Mouse (Mus musculus) brain, embryonic 18.5 days (tissue): ENCODE data around the gene Gfap.

Experiments used
- DNase-seq: peaks from one replicate; pipeline ENCODE4 v3.0.0-alpha.2; 2012; ENCODE audit warnings: low read depth, low spot score

The Gfap gene

DNA sequence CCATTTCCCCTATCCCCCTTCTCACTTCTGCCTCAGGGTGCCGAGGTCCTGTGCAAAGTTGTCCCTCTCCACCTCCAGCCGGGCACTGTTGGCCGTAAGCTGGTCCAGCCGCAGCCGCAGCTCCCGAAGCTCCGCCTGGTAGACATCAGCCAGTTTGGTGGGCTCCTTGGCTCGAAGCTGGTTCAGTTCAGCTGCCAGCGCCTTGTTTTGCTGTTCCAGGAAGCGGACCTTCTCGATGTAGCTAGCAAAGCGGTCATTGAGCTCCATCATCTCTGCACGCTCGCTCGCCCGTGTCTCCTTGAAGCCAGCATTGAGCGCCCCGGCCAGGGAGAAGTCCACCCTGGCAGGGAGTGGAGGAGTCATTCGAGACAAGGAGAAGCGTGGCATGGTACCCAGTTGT lies 4.1 kb downstream of the Gfap start:
- no peak for DNase-seq

GRCm38 (mm10) chr11:102895779-102896178 lies 4.9 kb downstream of the Gfap start:
- DNase-seq: no peak

DNA sequence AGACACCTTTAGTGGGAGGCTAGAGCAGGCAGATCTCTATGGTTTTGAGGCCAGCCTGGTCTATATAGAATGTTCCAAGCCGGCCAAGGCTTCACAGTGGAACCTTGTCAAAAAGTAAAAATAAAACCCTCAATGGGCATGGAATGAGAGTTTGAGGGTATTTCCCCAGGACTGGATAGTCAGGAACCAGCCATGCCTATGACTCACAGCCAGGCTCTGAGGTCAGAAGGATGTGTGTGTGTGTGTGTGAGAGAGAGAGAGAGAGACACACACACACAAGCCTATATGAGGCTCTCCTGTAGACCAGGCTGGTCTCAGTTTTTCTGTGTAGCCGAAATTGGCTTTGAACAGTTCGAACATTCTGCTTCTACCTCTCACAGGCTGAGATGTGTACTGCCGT lies 6.0 kb downstream of the Gfap start:
- no peak for DNase-seq

DNA sequence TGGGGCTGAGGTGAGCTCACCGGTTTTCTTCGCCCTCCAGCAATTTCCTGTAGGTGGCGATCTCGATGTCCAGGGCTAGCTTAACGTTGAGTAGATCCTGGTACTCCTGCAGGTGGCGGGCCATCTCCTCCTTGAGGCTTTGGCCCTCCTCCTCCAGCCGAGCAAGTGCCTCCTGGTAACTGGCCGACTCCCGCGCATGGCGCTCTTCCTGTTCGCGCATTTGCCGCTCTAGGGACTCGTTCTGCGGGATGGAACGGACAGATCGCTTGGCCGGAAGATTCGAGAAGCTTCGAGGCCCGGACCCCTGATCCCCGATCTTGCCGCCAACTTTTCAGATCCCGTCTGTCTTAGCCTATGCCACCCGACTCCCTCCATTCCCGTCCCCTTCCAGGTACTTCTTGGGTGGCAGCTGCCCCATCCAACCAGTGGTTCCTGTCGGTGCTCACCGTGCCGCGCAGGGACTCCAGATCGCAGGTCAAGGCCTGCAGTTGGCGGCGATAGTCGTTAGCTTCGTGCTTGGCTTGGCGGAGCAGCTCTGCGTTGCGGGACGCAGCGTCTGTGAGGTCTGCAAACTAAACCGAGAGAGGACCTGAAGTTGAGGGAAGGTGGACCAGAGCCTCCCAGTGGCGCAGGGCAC lies 7.6 kb downstream of the Gfap start:
- DNase-seq: no peak

DNA sequence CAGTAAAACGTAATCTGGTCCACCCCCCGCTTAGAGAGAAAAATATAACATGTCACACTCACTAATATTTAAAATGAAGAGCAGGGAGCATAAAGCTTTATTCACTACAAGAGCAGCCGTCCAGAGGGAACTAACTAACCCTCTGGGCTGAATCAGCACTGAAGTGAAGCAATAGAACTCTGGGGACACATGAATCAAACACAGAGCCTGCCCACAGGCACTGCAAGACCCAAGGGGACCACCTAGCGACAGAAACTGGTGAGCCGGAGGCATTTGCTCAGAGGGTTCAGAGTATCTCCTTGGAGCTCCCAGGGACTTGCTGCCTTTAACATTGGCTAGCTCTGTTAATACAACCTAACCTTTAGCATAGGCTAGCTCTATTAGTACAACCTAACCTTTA lies 10.6 kb downstream of the Gfap start:
- no peak for DNase-seq

DNA sequence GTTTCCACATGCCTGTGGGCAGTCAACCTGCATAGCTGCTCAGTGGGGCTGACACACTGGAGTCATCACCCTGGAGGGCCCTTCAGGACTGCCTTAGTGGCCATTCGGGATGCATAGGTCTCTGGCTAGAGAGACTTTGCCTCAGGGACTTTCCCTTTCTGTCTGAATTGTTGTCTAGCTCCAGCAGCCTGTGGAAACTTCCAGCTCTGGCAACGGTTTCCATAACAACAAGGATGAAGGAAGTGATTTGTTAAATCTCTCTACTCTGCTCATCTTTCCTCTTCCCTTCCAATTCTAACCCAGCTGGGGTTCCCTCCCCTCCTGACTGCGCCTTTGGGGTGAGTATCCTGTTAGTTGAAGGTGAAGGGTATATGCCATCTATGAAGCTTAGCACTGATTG lies 12.6 kb downstream of the Gfap start:
- DNase-seq: no peak

DNA sequence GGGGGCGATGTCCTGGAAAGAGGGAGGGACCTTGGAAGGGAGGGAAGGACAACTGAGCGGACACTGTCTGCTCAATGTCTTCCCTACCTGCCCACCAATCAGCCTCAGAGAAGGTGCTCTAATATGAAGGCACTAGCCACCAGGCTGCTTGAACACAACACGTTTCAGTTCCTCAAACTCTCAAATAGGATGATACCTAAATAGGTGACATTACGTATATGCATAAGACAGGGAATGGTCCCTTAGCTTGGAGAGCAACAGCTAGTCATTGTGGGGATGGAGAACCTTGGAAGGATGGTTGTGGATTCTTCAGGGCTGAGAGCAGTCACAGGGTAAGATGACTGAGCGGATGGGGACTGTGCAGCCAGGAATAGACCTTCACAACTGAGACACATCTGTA lies 13.3 kb downstream of the Gfap start:
- no peak for DNase-seq

GRCm38 (mm10) chr11:102884616-102885219 lies 16.0 kb downstream of the Gfap start, which contains the start of gene Fam187a:
TSS of gene Fam187a (plus strand) at chr11:102885169.
- no peak for DNase-seq

- no peak for DNase-seq
These were observed 19.2 kb downstream of the Gfap start for GRCm38 (mm10) chr11:102881314-102882198.

DNA sequence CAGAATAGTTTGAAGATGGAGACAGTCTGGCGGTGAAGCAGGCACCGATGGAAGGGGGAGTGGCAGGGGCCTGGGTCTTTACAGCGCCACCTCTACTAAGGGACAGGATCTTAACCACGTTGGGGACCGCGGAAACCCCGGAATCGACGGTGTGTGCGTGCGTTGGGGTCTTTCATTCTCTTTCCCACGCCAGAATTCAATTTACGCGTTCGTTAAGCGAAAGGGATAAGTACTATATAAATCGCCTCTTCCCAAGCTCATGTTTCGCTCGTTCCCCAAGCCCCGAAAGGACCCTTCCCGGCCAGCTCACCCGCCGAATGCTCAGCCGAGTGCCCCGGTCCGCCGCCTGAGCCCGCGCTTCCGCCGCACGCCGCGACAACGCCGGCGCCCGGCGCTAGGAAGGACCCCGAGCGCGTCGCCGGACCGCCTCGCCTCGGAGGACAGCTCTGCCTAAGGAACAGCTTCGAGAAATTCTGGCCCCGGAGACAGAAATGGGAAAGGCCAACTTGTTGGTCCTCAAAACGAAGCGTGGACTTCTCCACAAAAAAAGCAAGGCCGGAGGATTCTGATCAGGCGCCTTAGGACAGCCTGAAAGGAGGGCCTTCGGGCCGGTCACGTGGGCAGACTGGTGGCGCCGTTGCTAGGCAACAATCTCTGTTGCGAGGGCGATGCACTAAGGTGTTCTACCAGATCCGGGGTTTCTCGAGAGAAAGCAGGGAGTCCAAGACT lies 20.0 kb downstream of the Gfap start, which contains the start of the genes Eftud2 and Ccdc103:
Eftud2 (minus strand) TSS at position 401 of the 729 bp plus-strand sequence.
Ccdc103 (plus strand) TSS at position 620 of the 729 bp plus-strand sequence.
- DNase-seq: peak; percentile 83

- no peak for DNase-seq
These were observed 21.2 kb downstream of the Gfap start for GRCm38 (mm10) chr11:102879558-102879957.

DNA sequence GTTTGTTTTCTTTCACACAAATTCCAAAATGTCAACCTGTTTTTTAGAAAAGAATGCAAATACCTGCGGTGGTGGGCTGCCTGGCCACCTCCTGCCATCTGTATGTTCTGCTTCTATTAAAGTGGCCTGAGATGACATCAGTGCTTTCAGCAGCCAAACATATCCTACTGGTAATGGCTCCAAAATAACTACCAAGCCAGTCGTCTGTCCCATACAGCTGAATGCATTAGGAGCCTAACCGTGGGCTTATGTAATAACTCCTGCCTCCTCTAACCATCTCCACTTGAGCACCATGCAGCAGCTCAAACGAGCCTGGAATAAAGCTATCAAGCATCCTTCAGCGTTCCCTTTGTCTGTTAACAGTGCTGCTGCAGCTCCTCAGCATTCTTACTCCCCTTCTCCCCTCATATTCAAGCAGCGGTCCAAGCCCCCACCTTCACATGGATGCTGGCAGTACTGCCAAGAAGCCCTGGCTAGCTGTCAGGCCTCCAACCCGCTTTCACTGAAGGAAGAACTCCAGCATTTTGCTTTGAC lies 25.8 kb downstream of the Gfap start:
- no peak for DNase-seq

GRCm38 (mm10) chr11:102864272-102864671 lies 36.4 kb downstream of the Gfap start:
- DNase-seq: peak; percentile 66

DNA sequence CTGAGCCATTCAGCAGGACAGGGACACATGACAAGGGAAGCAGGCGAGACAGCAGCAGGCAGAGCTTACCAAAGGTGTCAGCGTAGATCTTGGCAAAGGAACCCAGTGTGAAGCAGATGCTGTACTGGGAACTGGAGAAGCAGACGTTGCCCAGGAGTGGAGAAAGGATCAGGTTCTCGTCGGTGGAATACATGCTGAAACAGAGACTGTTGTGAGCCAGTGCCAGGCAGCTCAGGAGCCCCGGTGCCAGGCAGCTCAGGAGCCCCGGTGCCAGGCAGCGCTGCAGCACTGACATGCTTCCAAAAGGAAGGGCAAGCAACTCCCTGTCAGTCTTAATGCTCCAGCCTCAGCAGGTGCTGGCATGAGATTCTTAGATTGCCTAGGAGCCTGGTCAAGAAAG lies 40.8 kb downstream of the Gfap start:
- DNase-seq: no peak

DNA sequence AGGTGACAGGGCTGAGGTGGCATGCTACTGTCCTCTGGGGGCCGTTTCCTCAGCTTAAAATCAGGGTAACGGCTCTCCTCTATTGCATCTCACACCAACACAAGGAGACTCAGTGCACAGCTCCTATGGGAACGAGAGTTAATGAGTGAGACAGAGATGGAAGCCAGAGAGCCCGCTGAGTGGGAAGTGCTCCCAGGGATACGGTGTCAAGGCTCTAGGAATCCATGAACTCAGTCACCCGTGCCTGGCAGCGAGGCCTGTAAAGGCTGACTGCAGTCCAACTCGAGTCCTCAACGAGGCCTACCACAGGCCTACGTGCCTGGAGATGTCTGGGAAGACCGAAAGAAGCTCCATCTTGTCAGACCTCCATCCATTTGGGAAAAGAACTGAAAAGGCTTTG lies 41.8 kb downstream of the Gfap start:
- no peak for DNase-seq

GRCm38 (mm10) chr11:102855941-102856340 lies 44.8 kb downstream of the Gfap start:
- no peak for DNase-seq

DNA sequence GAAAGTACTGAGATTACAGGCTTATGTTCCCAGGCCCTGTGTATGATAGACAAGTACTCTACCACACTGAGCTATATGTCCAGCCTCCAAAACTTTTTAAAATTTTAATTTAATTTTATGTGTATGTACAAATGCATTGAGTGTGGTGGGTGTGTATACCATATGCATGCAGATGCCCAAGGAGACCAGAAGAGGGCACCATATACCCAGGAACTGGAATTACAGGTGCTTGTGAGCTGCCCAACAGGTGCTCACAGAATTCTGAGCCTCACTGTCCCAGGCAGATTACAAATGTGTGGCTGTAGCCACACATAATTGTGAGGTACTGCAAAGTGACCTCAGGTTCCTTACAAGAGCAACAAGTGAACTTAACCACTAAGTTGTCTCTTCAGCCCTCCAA lies 47.0 kb downstream of the Gfap start:
- no peak for DNase-seq

DNA sequence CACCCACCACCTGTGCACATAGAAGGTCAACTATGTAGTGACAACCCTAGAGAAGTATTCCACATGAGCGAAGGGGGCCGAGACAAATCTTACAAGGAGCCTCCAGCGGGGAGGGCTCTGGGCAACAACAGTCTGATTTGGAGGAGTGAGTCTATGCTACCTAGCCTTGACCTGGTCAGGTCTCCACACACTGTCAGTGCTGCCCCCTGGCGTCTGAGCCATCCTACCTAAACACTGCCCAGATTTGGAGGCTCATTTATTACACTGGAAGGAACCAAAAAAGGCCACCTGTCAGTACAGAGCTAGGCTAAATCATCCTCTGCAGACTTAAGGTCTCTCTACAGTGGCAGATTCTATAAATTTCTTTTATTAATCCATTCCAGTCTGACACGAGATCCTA lies 48.8 kb downstream of the Gfap start:
- no peak for DNase-seq

- no peak for DNase-seq
These were observed 54.8 kb downstream of the Gfap start for GRCm38 (mm10) chr11:102845926-102846325.

- DNase-seq: no peak
These were observed 62.0 kb downstream of the Gfap start for GRCm38 (mm10) chr11:102838616-102839150.

DNA sequence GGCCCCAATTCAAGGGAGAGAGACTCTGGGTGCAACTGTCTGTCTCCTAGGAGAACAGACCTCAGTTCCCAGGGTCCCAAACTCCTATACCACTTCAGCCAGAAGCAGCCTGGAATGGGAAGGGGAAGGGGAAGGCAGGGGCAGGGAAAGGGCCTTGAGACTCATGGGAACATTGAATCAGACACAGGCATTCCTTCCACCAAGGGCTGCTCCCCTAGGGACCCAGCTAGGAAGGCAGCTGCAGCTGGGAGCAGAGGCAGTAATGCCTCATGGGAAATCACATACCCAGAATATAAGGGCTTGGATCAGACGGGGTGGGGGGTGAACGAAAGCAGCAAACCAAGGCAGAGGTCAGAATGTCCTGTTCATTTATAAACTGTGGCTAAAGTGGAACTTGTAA lies 62.6 kb downstream of the Gfap start:
- no peak for DNase-seq
